Mouse (Mus musculus): Measurements from ENCODE around the gene Gm28047. TPM values are rescaled to one million over a fixed set of nuclear protein-coding genes. Genes with fewer than 3 reads are reported as not detected.
"Not testable (repeated sequence)": the region's sequence is repeated elsewhere in the genome, so short reads cannot be mapped to it uniquely, and the experiment has no call there.

The Gm28047 gene
- polyA plus RNA-seq, 1 experiment from 2014 or later: not detected

DNA sequence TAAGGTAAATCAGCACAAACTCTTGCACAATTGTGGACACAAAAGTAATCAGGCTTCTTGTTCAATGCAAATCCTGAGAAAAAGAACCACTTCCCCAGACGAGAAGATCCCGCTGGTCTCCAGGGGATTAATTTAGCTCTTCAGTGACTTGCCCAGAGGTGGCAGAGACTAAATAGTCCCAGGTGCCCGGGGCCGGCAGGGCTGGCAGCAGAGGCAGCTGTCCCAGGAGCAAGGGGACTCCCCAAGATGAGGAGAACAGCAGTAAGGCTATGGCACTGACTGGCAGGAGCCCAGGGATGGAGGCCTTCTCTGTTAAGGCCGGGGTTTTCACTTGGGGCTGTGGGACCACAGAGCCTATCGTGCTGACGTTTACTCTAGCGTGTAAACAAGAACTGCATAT is 39.0 kb upstream of the Gm28047 start:
- Histone ChIP-seq H3K9me3 (replicated peaks; ENCODE audit: control insufficient read depth, low read length) (no peaks in the 10 kb centered on the region), H3K4me2 (ENCODE audit: low read length) (no peak overlapping the region), H3K27ac (ENCODE audit: low read depth, low read length) (no peak overlapping the region), H3K9ac (ENCODE audit: low read length) (no peak overlapping the region), H3K27me3 (replicated peaks; ENCODE audit: control insufficient read depth, insufficient read depth, low read length) (no peaks in the 10 kb centered on the region), H3K4me1 (ENCODE audit: control insufficient read depth, insufficient read depth, low read length) (no peaks in the 10 kb centered on the region), H3K4me3 (ENCODE audit: low read depth, low read length) (no peak overlapping the region), H3K36me3 (ENCODE audit: control insufficient read depth, insufficient read depth, low read length) (peaks cover 75% of the 10 kb centered on the region)
- 90% methylated on average over 8 of the region's 8 CpGs for WGBS
- ATAC-seq (no peak), DNase-seq (ENCODE audit: low spot score) (no peak)

GRCm38 (mm10) chr15:102662601-102663000 is 37.7 kb upstream of the Gm28047 start:
- not testable (repeated sequence) for H3K4me1 ChIP-seq (ENCODE audit: control insufficient read depth, insufficient read depth, low read length); H3K4me3 ChIP-seq (ENCODE audit: low read depth, low read length); H3K9ac ChIP-seq (ENCODE audit: low read length); DNase-seq (ENCODE audit: low spot score); H3K4me2 ChIP-seq (ENCODE audit: low read length); H3K27ac ChIP-seq (ENCODE audit: low read depth, low read length); ATAC-seq; H3K9me3 ChIP-seq (replicated peaks; ENCODE audit: control insufficient read depth, low read length); H3K27me3 ChIP-seq (replicated peaks; ENCODE audit: control insufficient read depth, insufficient read depth, low read length)
- peaks cover 67% of the 10 kb centered on the region for H3K36me3 ChIP-seq (ENCODE audit: control insufficient read depth, insufficient read depth, low read length)
- WGBS: no CpG with 5 or more reads among the region's 2 CpGs

DNA sequence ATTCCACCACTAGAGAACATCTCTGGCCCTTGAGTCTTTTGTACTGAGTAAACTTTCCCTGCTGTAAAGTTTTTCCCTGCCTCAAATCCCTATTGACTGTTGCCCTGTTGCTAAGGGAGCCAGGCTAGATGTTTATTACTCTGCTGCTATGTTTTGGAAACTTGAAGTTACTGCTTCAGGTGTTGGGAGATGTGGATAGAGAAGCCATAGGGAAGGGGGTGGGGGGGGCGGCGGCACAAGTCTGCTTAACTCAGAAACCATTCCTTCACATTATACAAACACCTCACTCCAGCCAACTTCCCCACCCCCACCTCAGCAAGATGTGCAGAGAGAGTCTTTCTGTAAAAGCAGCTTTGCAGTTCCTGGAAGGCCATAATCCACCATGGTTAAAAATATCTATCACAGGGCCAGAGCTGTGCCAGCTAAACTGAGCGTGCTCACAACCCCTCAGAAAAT is 33.1 kb upstream of the Gm28047 start:
- no peak overlapping the region for H3K27ac ChIP-seq (ENCODE audit: low read depth, low read length)
- DNase-seq (ENCODE audit: low spot score) (no peak), ATAC-seq (no peak)
- H3K9me3 ChIP-seq (replicated peaks; ENCODE audit: control insufficient read depth, low read length): no peaks in the 10 kb centered on the region
- no peak overlapping the region for H3K4me2 ChIP-seq (ENCODE audit: low read length)
- H3K4me1 ChIP-seq (ENCODE audit: control insufficient read depth, insufficient read depth, low read length): peaks cover 5% of the 10 kb centered on the region; the same call in 1 of the 2 replicates
- peaks cover 24% of the 10 kb centered on the region for H3K36me3 ChIP-seq (ENCODE audit: control insufficient read depth, insufficient read depth, low read length)
- no peak overlapping the region for H3K9ac ChIP-seq (ENCODE audit: low read length)
- H3K4me3 ChIP-seq (ENCODE audit: low read depth, low read length): no peak overlapping the region
- 80% methylated on average over 3 of the region's 3 CpGs for WGBS
- H3K27me3 ChIP-seq (replicated peaks; ENCODE audit: control insufficient read depth, insufficient read depth, low read length): no peaks in the 10 kb centered on the region

- peak overlapping the region; percentile 24; the same call in 1 of the 2 replicates for H3K27ac ChIP-seq (ENCODE audit: low read depth, low read length)
- DNase-seq (ENCODE audit: low spot score) (peak; percentile 55), ATAC-seq (no peak)
- H3K4me1 ChIP-seq (ENCODE audit: control insufficient read depth, insufficient read depth, low read length): peaks cover 5% of the 10 kb centered on the region; the same call in 1 of the 2 replicates
- H3K4me2 ChIP-seq (ENCODE audit: low read length): no peak overlapping the region
- H3K27me3 ChIP-seq (replicated peaks; ENCODE audit: control insufficient read depth, insufficient read depth, low read length): no peaks in the 10 kb centered on the region
- H3K9me3 ChIP-seq (replicated peaks; ENCODE audit: control insufficient read depth, low read length): no peaks in the 10 kb centered on the region
- WGBS: 6% methylated on average over 4 of the region's 4 CpGs
- no peak overlapping the region for H3K4me3 ChIP-seq (ENCODE audit: low read depth, low read length)
- H3K9ac ChIP-seq (ENCODE audit: low read length): no peak overlapping the region
- peaks cover 13% of the 10 kb centered on the region for H3K36me3 ChIP-seq (ENCODE audit: control insufficient read depth, insufficient read depth, low read length)
These were observed 31.8 kb upstream of the Gm28047 start for GRCm38 (mm10) chr15:102656658-102657057.

GRCm38 (mm10) chr15:102651928-102652660 is 27.2 kb upstream of the Gm28047 start:
- not testable (repeated sequence) for DNase-seq (ENCODE audit: low spot score); H3K4me1 ChIP-seq (ENCODE audit: control insufficient read depth, insufficient read depth, low read length); H3K27ac ChIP-seq (ENCODE audit: low read depth, low read length); H3K9ac ChIP-seq (ENCODE audit: low read length); H3K4me2 ChIP-seq (ENCODE audit: low read length); H3K36me3 ChIP-seq (ENCODE audit: control insufficient read depth, insufficient read depth, low read length); H3K9me3 ChIP-seq (replicated peaks; ENCODE audit: control insufficient read depth, low read length); ATAC-seq; H3K4me3 ChIP-seq (ENCODE audit: low read depth, low read length); H3K27me3 ChIP-seq (replicated peaks; ENCODE audit: control insufficient read depth, insufficient read depth, low read length)
- WGBS: 84% methylated on average over 8 of the region's 9 CpGs

- Histone ChIP-seq H3K27ac (ENCODE audit: low read depth, low read length) (no peak overlapping the region), H3K36me3 (ENCODE audit: control insufficient read depth, insufficient read depth, low read length) (no peaks in the 10 kb centered on the region), H3K9me3 (replicated peaks; ENCODE audit: control insufficient read depth, low read length) (no peaks in the 10 kb centered on the region), H3K4me3 (ENCODE audit: low read depth, low read length) (no peak overlapping the region), H3K27me3 (replicated peaks; ENCODE audit: control insufficient read depth, insufficient read depth, low read length) (no peaks in the 10 kb centered on the region), H3K9ac (ENCODE audit: low read length) (no peak overlapping the region), H3K4me2 (ENCODE audit: low read length) (no peak overlapping the region), H3K4me1 (ENCODE audit: control insufficient read depth, insufficient read depth, low read length) (no peaks in the 10 kb centered on the region)
- no peak for DNase-seq (ENCODE audit: low spot score)
- ATAC-seq: no peak
- WGBS: 83% methylated on average over 3 of the region's 3 CpGs
These were observed 26.2 kb upstream of the Gm28047 start for GRCm38 (mm10) chr15:102651107-102651506.

GRCm38 (mm10) chr15:102635817-102636216 is 10.9 kb upstream of the Gm28047 start:
- H3K4me1 ChIP-seq (ENCODE audit: control insufficient read depth, insufficient read depth, low read length): no peaks in the 10 kb centered on the region
- no peak overlapping the region for H3K4me2 ChIP-seq (ENCODE audit: low read length)
- no peak overlapping the region; the same call in 1 of the 2 replicates for H3K27ac ChIP-seq (ENCODE audit: low read depth, low read length)
- peak; percentile 70; the same call in 1 of the 2 replicates for ATAC-seq
- H3K4me3 ChIP-seq (ENCODE audit: low read depth, low read length): no peak overlapping the region
- H3K36me3 ChIP-seq (ENCODE audit: control insufficient read depth, insufficient read depth, low read length): no peaks in the 10 kb centered on the region
- H3K27me3 ChIP-seq (replicated peaks; ENCODE audit: control insufficient read depth, insufficient read depth, low read length): no peaks in the 10 kb centered on the region
- no peak overlapping the region for H3K9ac ChIP-seq (ENCODE audit: low read length)
- peak; percentile 78 for DNase-seq (ENCODE audit: low spot score)
- WGBS: 57% methylated on average over 3 of the region's 3 CpGs
- no peaks in the 10 kb centered on the region for H3K9me3 ChIP-seq (replicated peaks; ENCODE audit: control insufficient read depth, low read length)

GRCm38 (mm10) chr15:102634684-102635083 is 9.8 kb upstream of the Gm28047 start:
- 88% methylated on average over 8 of the region's 8 CpGs for WGBS
- Histone ChIP-seq H3K4me3 (ENCODE audit: low read depth, low read length) (no peak overlapping the region), H3K27me3 (replicated peaks; ENCODE audit: control insufficient read depth, insufficient read depth, low read length) (no peaks in the 10 kb centered on the region), H3K9ac (ENCODE audit: low read length) (no peak overlapping the region), H3K36me3 (ENCODE audit: control insufficient read depth, insufficient read depth, low read length) (no peaks in the 10 kb centered on the region), H3K27ac (ENCODE audit: low read depth, low read length) (no peak overlapping the region), H3K4me1 (ENCODE audit: control insufficient read depth, insufficient read depth, low read length) (no peaks in the 10 kb centered on the region), H3K4me2 (ENCODE audit: low read length) (no peak overlapping the region), H3K9me3 (replicated peaks; ENCODE audit: control insufficient read depth, low read length) (no peaks in the 10 kb centered on the region)
- no peak for DNase-seq (ENCODE audit: low spot score)
- no peak for ATAC-seq

- H3K4me3 ChIP-seq (ENCODE audit: low read depth, low read length): peak overlapping the region; percentile 51
- H3K9ac ChIP-seq (ENCODE audit: low read length): peak overlapping the region; percentile 66
- H3K27me3 ChIP-seq (replicated peaks; ENCODE audit: control insufficient read depth, insufficient read depth, low read length): no peaks in the 10 kb centered on the region
- DNase-seq (ENCODE audit: low spot score) (no peak), ATAC-seq (no peak)
- under 1% methylated on average over 18 of the region's 18 CpGs for WGBS
- peaks cover 12% of the 10 kb centered on the region for H3K4me1 ChIP-seq (ENCODE audit: control insufficient read depth, insufficient read depth, low read length)
- H3K36me3 ChIP-seq (ENCODE audit: control insufficient read depth, insufficient read depth, low read length): no peaks in the 10 kb centered on the region
- H3K4me2 ChIP-seq (ENCODE audit: low read length): peak overlapping the region; percentile 84
- no peaks in the 10 kb centered on the region for H3K9me3 ChIP-seq (replicated peaks; ENCODE audit: control insufficient read depth, low read length)
- H3K27ac ChIP-seq (ENCODE audit: low read depth, low read length): peak overlapping the region; percentile 92
These were observed 804 bp upstream of the Gm28047 start for GRCm38 (mm10) chr15:102625687-102626055.

Data from forebrain, embryonic 14.5 days (tissue).